Mouse (Mus musculus) lung, postnatal 0 days (tissue): Measurements from ENCODE around the gene Serpinb1b. TPM values are rescaled to one million over a fixed set of nuclear protein-coding genes. Genes with fewer than 3 reads are reported as not detected.
A peak's percentile ranks its signal among the peaks of the same experiment; 100 is the strongest.
"Not testable (repeated sequence)": the region's sequence is repeated elsewhere in the genome, so short reads cannot be mapped to it uniquely, and the experiment has no call there.

Experiments
- ATAC-seq: fragments of 200-750 bp; cut with Nextera tagmentation; 2 replicates; pipeline ENCODE4 v1.8.0; 2017; ENCODE audit warnings: moderate library complexity
- DNase-seq: peaks from one replicate; pipeline ENCODE4 v3.0.0-alpha.2; 2016; ENCODE audit warnings: low spot score
- H3K27ac ChIP-seq: fragments of 300-500 bp; sonication (generic); 2 replicates; pipeline ENCODE4 v1.5.1; 2014; ENCODE audit warnings: antibody characterized with exemption, mild to moderate bottlenecking, low read length, mixed read lengths
- H3K27me3 ChIP-seq: fragments of 300-500 bp; sonication (generic); replicated peaks from 2 replicates; pipeline ENCODE4 v1.6.1; 2014; ENCODE audit warnings: low read length, mixed read lengths; ENCODE audit not compliant: insufficient read depth
- H3K36me3 ChIP-seq: fragments of 300-500 bp; sonication (generic); 2 replicates; pipeline ENCODE4 v1.6.1; 2014; ENCODE audit warnings: low read length, mixed read lengths; ENCODE audit not compliant: insufficient read depth
- H3K4me1 ChIP-seq: fragments of 300-500 bp; sonication (generic); 2 replicates; pipeline ENCODE4 v1.6.1; 2014; ENCODE audit warnings: antibody characterized with exemption, low read depth, low read length, mixed read lengths; ENCODE audit not compliant: insufficient read depth
- H3K4me2 ChIP-seq: fragments of 300-500 bp; sonication (generic); replicated peaks from 2 replicates; pipeline ENCODE4 v1.6.1; 2014; ENCODE audit warnings: low read depth, mild to moderate bottlenecking, low read length, moderate library complexity, mixed read lengths
- H3K4me3 ChIP-seq: fragments of 300-500 bp; sonication (generic); 2 replicates; pipeline ENCODE4 v1.5.1; 2014; ENCODE audit warnings: low read depth, low read length
- H3K9ac ChIP-seq: fragments of 300-500 bp; sonication (generic); replicated peaks from 2 replicates; pipeline ENCODE4 v1.6.1; 2014; ENCODE audit warnings: low read depth, mild to moderate bottlenecking
- H3K9me3 ChIP-seq: fragments of 300-500 bp; sonication (generic); 2 replicates; pipeline ENCODE4 v1.6.1; 2016; ENCODE audit warnings: low read length, mixed read lengths
- CTCF ChIP-seq: IDR thresholded peaks from 2 replicates; pipeline ENCODE4 v1.5.1; 2016; ENCODE audit warnings: antibody characterized with exemption, mild to moderate bottlenecking
- EP300 ChIP-seq: IDR thresholded peaks from 2 replicates; pipeline ENCODE4 v1.6.1; 2016; ENCODE audit warnings: antibody characterized with exemption, mild to moderate bottlenecking, control low read depth
- WGBS: fragments of 180-500 bp; shearing (Covaris S2); extraction: QIAGEN DNeasy Blood & Tissue Kit; methylation state at CpG from one replicate; pipeline ENCODE4 v1.1.7; 2014; 5-methylcytosine and 5-hydroxymethylcytosine counted together
- polyA plus RNA-seq: library from polyadenylated mRNA; unstranded; fragments of >200 nt; fragmentation: Nextera tagmentation; extraction: Ambion mirVana; gene quantifications from 2 replicates; pipeline ENCODE4 v1.2.1, GENCODE M21; 2015

Serpinb1b gene
- polyA plus RNA-seq = 0.63 and 0.69 TPM in 2 replicates

- H3K9me3 ChIP-seq = no peaks in the 10 kb centered on the region
- no peak within 1 kb of the TSS for H3K27ac ChIP-seq
- no peaks in the 10 kb centered on the region for H3K27me3 ChIP-seq
- DNase-seq (peak; percentile 50), ATAC-seq (peak; percentile 69)
- H3K36me3 ChIP-seq = no peaks in the 10 kb centered on the region
- H3K4me3 ChIP-seq = no peak within 1 kb of the TSS
- H3K4me1 ChIP-seq = no peaks in the 10 kb centered on the region
- H3K4me2 ChIP-seq = peak within 1 kb of the TSS; percentile 36
- WGBS = 36% methylated on average over 3 of the region's 3 CpGs
- H3K9ac ChIP-seq = no peak within 1 kb of the TSS
- no peak for TF ChIP-seq CTCF
- peak; percentile 88 for TF ChIP-seq EP300
These were observed at the start of gene Serpinb1b for GRCm38 (mm10) chr13:33078056-33078705. TSS of gene Serpinb1b (plus strand) at chr13:33078575.

- TF ChIP-seq EP300 = peak; percentile 97
- not testable (repeated sequence) for H3K9ac ChIP-seq, H3K4me2 ChIP-seq, H3K27me3 ChIP-seq, H3K9me3 ChIP-seq, H3K4me3 ChIP-seq, H3K4me1 ChIP-seq, H3K36me3 ChIP-seq
- WGBS = 65% methylated on average over 2 of the region's 2 CpGs
- DNase-seq (peak; percentile 22), ATAC-seq (peak; percentile 81)
- H3K27ac ChIP-seq = 0 out of 2 replicates have a peak overlapping the region, but pooled peaks have one; percentile 26
These were observed 48.9 kb upstream of the Serpinb1b start for GRCm38 (mm10) chr13:33029478-33029877.

- no peak overlapping the region for H3K27ac ChIP-seq
- TF ChIP-seq CTCF (no peak), EP300 (no peak)
- 89% methylated on average over 2 of the region's 3 CpGs for WGBS
- ATAC-seq (no peak), DNase-seq (no peak)
- no peaks in the 10 kb centered on the region for H3K4me1 ChIP-seq
- no peak overlapping the region for H3K4me2 ChIP-seq
- H3K4me3 ChIP-seq = no peak overlapping the region
- H3K36me3 ChIP-seq = no peaks in the 10 kb centered on the region
- no peaks in the 10 kb centered on the region for H3K27me3 ChIP-seq
- H3K9ac ChIP-seq = no peak overlapping the region
- no peaks in the 10 kb centered on the region for H3K9me3 ChIP-seq
These were observed 48.1 kb upstream of the Serpinb1b start for GRCm38 (mm10) chr13:33030281-33030680.

GRCm38 (mm10) chr13:33035506-33035905 lies 42.9 kb upstream of the Serpinb1b start:
- Histone ChIP-seq H3K4me1 (no peaks in the 10 kb centered on the region), H3K27ac (no peak overlapping the region), H3K4me3 (no peak overlapping the region), H3K9ac (no peak overlapping the region), H3K9me3 (no peaks in the 10 kb centered on the region), H3K4me2 (no peak overlapping the region), H3K27me3 (no peaks in the 10 kb centered on the region), H3K36me3 (no peaks in the 10 kb centered on the region)
- ATAC-seq (no peak), DNase-seq (no peak)
- WGBS = 72% methylated on average over 1 of the region's 1 CpGs
- TF ChIP-seq EP300 = no peak
- TF ChIP-seq CTCF = no peak

- no peaks in the 10 kb centered on the region for H3K36me3 ChIP-seq
- H3K9me3 ChIP-seq = no peaks in the 10 kb centered on the region
- H3K9ac ChIP-seq = no peak overlapping the region
- ATAC-seq = no peak
- H3K4me2 ChIP-seq = no peak overlapping the region
- DNase-seq = no peak
- H3K4me1 ChIP-seq = no peaks in the 10 kb centered on the region
- no peak overlapping the region for H3K4me3 ChIP-seq
- 89% methylated on average over 3 of the region's 3 CpGs for WGBS
- no peaks in the 10 kb centered on the region for H3K27me3 ChIP-seq
- no peak for TF ChIP-seq CTCF
- TF ChIP-seq EP300 = no peak
- no peak overlapping the region for H3K27ac ChIP-seq
These were observed 34.8 kb upstream of the Serpinb1b start for GRCm38 (mm10) chr13:33043542-33043941.

- Histone ChIP-seq H3K9ac (no peak overlapping the region), H3K4me3 (no peak overlapping the region), H3K27me3 (no peaks in the 10 kb centered on the region), H3K36me3 (no peaks in the 10 kb centered on the region), H3K4me1 (no peaks in the 10 kb centered on the region), H3K9me3 (no peaks in the 10 kb centered on the region), H3K4me2 (no peak overlapping the region), H3K27ac (no peak overlapping the region)
- no peak for DNase-seq
- ATAC-seq = no peak
- WGBS = 88% methylated on average over 2 of the region's 2 CpGs
- TF ChIP-seq EP300 (no peak), CTCF (no peak)
These were observed 31.1 kb upstream of the Serpinb1b start for GRCm38 (mm10) chr13:33047234-33047633.
